Mouse (Mus musculus) spleen, adult 2 months (tissue): Measurements from ENCODE around the gene Apobec2.

Source experiments
- CTCF ChIP-seq: fragments of 200-500 bp; IDR thresholded peaks from 2 replicates; pipeline ENCODE4 v1.5.1; 2011; ENCODE audit warnings: mild to moderate bottlenecking, inconsistent platforms; ENCODE audit not compliant: insufficient read depth, insufficient read length, insufficient replicate concordance; ENCODE audit errors: extremely low read depth
- POLR2A ChIP-seq: fragments of 200-500 bp; IDR thresholded peaks from 2 replicates; pipeline ENCODE4 v1.6.1; 2011; ENCODE audit warnings: low read depth, low read length, inconsistent platforms

GRCm38 (mm10) chr17:48451753-48452444 lies 19.2 kb upstream of the Apobec2 start:
- TF ChIP-seq POLR2A, result no peak
- no peak for TF ChIP-seq CTCF
